Mouse (Mus musculus) thymus, postnatal 0 days (tissue): Measurements from ENCODE around the gene Asb12. TPM values are rescaled to one million over a fixed set of nuclear protein-coding genes. Genes with fewer than 3 reads are reported as not detected.
A peak's percentile ranks its signal among the peaks of the same experiment; 100 is the strongest.
"Not testable (repeated sequence)": the region's sequence is repeated elsewhere in the genome, so short reads cannot be mapped to it uniquely, and the experiment has no call there.

Experiments used
- DNase-seq: peaks from one replicate; pipeline ENCODE4 v3.0.0-alpha.2; 2015; ENCODE audit warnings: low spot score
- polyA plus RNA-seq: library from polyadenylated mRNA; unstranded; fragments of >200 nt; fragmentation: Nextera tagmentation; extraction: Ambion mirVana; gene quantifications from 2 replicates; pipeline ENCODE4 v1.2.1, GENCODE M21; 2015

The Asb12 gene
- not detected in 2 replicates for polyA plus RNA-seq

GRCm38 (mm10) chrX:95557887-95558286 is at the start of gene Asb12, which contains the start of gene Pfn5:
Gene Asb12 (minus strand): TSS chrX:95557987.
Gene Pfn5 (plus strand): TSS chrX:95558104.
- no peak for DNase-seq

GRCm38 (mm10) chrX:95600609-95601008 is 42.8 kb upstream of the Asb12 start:
- DNase-seq = no peak

GRCm38 (mm10) chrX:95554321-95554720 is 3.5 kb downstream of the Asb12 start:
- DNase-seq = no peak

- DNase-seq = not testable (repeated sequence)
Measured at GRCm38 (mm10) chrX:95535493-95535892, 22.3 kb downstream of the Asb12 start.

- no peak for DNase-seq
Measured at GRCm38 (mm10) chrX:95525166-95525565, 32.6 kb downstream of the Asb12 start.

GRCm38 (mm10) chrX:95523883-95524282 is 33.9 kb downstream of the Asb12 start:
- no peak for DNase-seq

- no peak for DNase-seq
Measured at GRCm38 (mm10) chrX:95457166-95457565, 100.6 kb downstream of the Asb12 start.

GRCm38 (mm10) chrX:95445866-95446265 is 111.9 kb downstream of the Asb12 start:
- no peak for DNase-seq

- DNase-seq = no peak
Measured at GRCm38 (mm10) chrX:95445141-95445540, 112.6 kb downstream of the Asb12 start.

GRCm38 (mm10) chrX:95444776-95445111 is 113.0 kb downstream of the Asb12 start, which contains the start of gene Amer1:
Gene Amer1 (minus strand): TSS chrX:95444872.
- DNase-seq = peak; percentile 92

- peak; percentile 55 for DNase-seq
Measured at GRCm38 (mm10) chrX:95443898-95444775, 113.7 kb downstream of the Asb12 start.

- DNase-seq = no peak
Measured at GRCm38 (mm10) chrX:95443390-95443789, 114.4 kb downstream of the Asb12 start.

GRCm38 (mm10) chrX:95442261-95442660 is 115.5 kb downstream of the Asb12 start:
- DNase-seq = no peak

GRCm38 (mm10) chrX:95441290-95441689 is 116.5 kb downstream of the Asb12 start:
- peak; percentile 4 for DNase-seq

GRCm38 (mm10) chrX:95438491-95438890 is 119.3 kb downstream of the Asb12 start:
- no peak for DNase-seq

- no peak for DNase-seq
Measured at GRCm38 (mm10) chrX:95437236-95437635, 120.6 kb downstream of the Asb12 start.

Other genes starting within 250 kb of the Asb12 start
- 4.2 and 5.4 TPM in 2 replicates for gene Amer1, start 113.1 kb downstream of the Asb12 start, polyA plus RNA-seq
- gene Pfn5, start 117 bp upstream of the Asb12 start, polyA plus RNA-seq = not detected in 2 replicates
- gene Zc4h2, start 100.5 kb upstream of the Asb12 start, polyA plus RNA-seq = 9.9 and 11.9 TPM in 2 replicates
- gene Zc3h12b, start 153.7 kb upstream of the Asb12 start, polyA plus RNA-seq = 1.9 and 3.0 TPM in 2 replicates